Mouse (Mus musculus) lung, adult 2 months (tissue): ENCODE results near the gene Iqce.

Experiments used
- CTCF ChIP-seq: fragments of 200-500 bp; IDR thresholded peaks from 2 replicates; pipeline ENCODE4 v1.5.1; 2011; ENCODE audit warnings: mild to moderate bottlenecking, low read length, control low read depth; ENCODE audit not compliant: insufficient read depth
- POLR2A ChIP-seq: fragments of 200-500 bp; IDR thresholded peaks from 2 replicates; pipeline ENCODE4 v1.6.1; 2011; ENCODE audit warnings: low read depth, mild to moderate bottlenecking, control low read depth, low read length, borderline replicate concordance; ENCODE audit errors: extremely low read depth

DNA sequence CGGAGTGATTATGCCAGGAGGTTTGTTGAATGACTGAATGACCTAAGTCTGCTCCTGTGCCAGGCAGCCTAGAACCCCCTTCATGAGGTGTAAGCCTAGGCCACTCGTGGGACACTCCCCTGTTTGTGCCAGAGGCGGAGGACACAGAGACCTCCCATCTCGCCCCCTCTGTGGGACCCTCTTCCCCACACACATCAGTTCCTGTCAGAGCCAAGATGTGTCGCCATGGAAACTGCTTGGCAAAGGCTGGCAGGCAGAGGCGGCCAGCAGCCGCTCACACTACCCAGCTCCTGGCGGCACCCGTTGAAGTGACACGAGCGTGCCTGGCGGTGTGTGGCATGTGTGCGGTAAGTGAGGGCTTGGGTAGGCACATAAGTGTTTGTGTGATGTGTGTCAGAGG is 21.6 kb upstream of the Iqce start, which contains the start of gene Amz1:
- TF ChIP-seq CTCF: no peak
- no peak for TF ChIP-seq POLR2A
